Mouse (Mus musculus) liver, adult 2 months (tissue): ENCODE measurements around the gene Khdrbs1. TPM values are rescaled to one million over a fixed set of nuclear protein-coding genes. Genes with fewer than 3 reads are reported as not detected.
"Not testable (repeated sequence)": the region's sequence is repeated elsewhere in the genome, so short reads cannot be mapped to it uniquely, and the experiment has no call there.

Source experiments
- DNase-seq: peaks from one replicate; pipeline ENCODE4 v3.0.0-alpha.2; 2011; ENCODE audit warnings: low read depth, low spot score; ENCODE audit errors: extremely low read depth
- H3K27ac ChIP-seq: fragments of 200-500 bp; replicated peaks from 2 replicates; pipeline ENCODE4 v1.5.1; 2012; ENCODE audit warnings: low read depth, mild to moderate bottlenecking, control low read depth, inconsistent platforms, low read length; ENCODE audit not compliant: insufficient read depth
- H3K27me3 ChIP-seq: fragments of 200-500 bp; 2 replicates; pipeline ENCODE4 v1.6.1; 2012; ENCODE audit warnings: mild to moderate bottlenecking, moderate library complexity, low read length, inconsistent platforms; ENCODE audit not compliant: control insufficient read depth, insufficient read depth
- H3K36me3 ChIP-seq: fragments of 200-500 bp; 2 replicates; pipeline ENCODE4 v1.6.1; 2012; ENCODE audit warnings: low read length, inconsistent platforms; ENCODE audit not compliant: control insufficient read depth, insufficient read depth
- H3K4me1 ChIP-seq: fragments of 200-500 bp; 2 replicates; pipeline ENCODE4 v1.6.1; 2011; ENCODE audit warnings: low read length; ENCODE audit not compliant: control insufficient read depth, insufficient read depth
- H3K4me3 ChIP-seq: fragments of 200-500 bp; 2 replicates; pipeline ENCODE4 v1.5.1; 2011; ENCODE audit warnings: low read depth, mild to moderate bottlenecking, control low read depth, low read length, moderate library complexity; ENCODE audit not compliant: insufficient read depth
- H3K79me2 ChIP-seq: fragments of 200-500 bp; 2 replicates; pipeline ENCODE4 v1.6.1; 2012; ENCODE audit warnings: inconsistent platforms, mild to moderate bottlenecking, low read length, moderate library complexity; ENCODE audit not compliant: control insufficient read depth, insufficient read depth
- H3K9ac ChIP-seq: fragments of 200-500 bp; 2 replicates; pipeline ENCODE4 v1.6.1; 2012; ENCODE audit warnings: low read depth, mild to moderate bottlenecking, control low read depth, inconsistent platforms, low read length
- CTCF ChIP-seq: fragments of 200-500 bp; IDR thresholded peaks from 2 replicates; pipeline ENCODE4 v1.5.1; 2011; ENCODE audit warnings: low read depth, low read length, control low read depth
- POLR2A ChIP-seq: fragments of 200-500 bp; IDR thresholded peaks from 2 replicates; pipeline ENCODE4 v1.6.1; 2011; ENCODE audit warnings: low read length, control low read depth; ENCODE audit not compliant: insufficient read depth; ENCODE audit errors: extremely low read depth
- WGBS: fragments of 180-500 bp; shearing (Covaris S2); methylation state at CpG from one replicate; pipeline ENCODE4 v1.1.7; 2018; 5-methylcytosine and 5-hydroxymethylcytosine counted together
- polyA plus RNA-seq: library from polyadenylated mRNA; depleted of rRNA; stranded (reverse); fragments of >200 nt; gene quantifications from 2 replicates; pipeline ENCODE4 v1.2.3, GENCODE M21; 2012
- total RNA-seq: library from RNA; depleted of rRNA; stranded (reverse); fragments of >200 nt; gene quantifications from 2 replicates; pipeline ENCODE4 v1.2.3, GENCODE M21; 2014

Gene Khdrbs1
- total and polyA plus RNA-seq, 2 experiments, result 7.9 to 12.2 TPM

DNA sequence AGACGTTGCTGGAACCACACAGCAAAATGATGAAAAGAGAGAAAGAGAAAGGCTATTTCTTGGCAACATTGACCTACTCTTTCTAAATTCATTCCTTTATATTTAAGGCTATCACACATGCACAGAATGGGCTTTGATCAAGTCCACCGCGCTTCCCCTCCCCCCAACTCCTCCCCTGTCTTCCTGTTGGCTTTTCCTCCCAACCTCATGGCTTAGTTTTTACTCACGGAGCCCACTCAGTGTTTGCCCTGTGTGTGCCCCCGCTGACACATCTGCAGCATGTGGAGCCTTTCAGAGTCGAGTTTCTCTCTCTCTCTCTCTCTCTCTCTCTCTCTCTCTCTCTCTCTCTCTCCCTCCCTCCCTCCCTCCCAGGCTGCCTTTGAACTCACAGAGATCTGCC is 28.5 kb upstream of the Khdrbs1 start:
- H3K9ac ChIP-seq, result no peak overlapping the region
- 60% methylated on average over 6 of the region's 6 CpGs for WGBS

DNA sequence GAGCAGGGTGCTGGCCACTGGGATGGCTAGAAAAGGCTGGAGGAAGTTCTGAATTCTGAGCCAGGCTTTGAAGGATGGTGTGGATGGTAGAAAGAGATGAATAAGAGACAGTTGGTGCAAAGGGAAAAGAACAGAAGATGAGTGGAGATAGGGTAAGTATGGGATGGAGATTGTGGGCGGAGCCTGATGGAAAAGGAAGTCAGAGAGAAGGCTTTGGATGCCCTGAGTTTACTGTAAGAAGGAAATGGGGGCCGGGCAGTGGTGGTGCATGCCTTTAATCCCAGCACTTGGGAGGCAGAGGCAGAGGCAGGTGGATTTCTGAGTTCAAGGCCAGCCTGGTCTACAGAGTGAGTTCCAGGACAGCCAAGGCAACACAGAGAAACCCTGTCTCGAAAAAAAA is 26.6 kb upstream of the Khdrbs1 start:
- not testable (repeated sequence) for H3K27ac ChIP-seq, DNase-seq, H3K27me3 ChIP-seq, H3K79me2 ChIP-seq, H3K9ac ChIP-seq, H3K4me1 ChIP-seq, H3K36me3 ChIP-seq, H3K4me3 ChIP-seq
- WGBS, result 71% methylated on average over 3 of the region's 3 CpGs

More for the DNA sequence above, 28.5 kb upstream of the Khdrbs1 start:
- TF ChIP-seq POLR2A (no peak), CTCF (no peak)
- H3K36me3 ChIP-seq, result no peaks in the 10 kb centered on the region
- H3K27me3 ChIP-seq, result no peaks in the 10 kb centered on the region
- H3K79me2 ChIP-seq, result no peaks in the 10 kb centered on the region
- DNase-seq, result no peak
- H3K4me3 ChIP-seq, result no peak overlapping the region
- no peak overlapping the region for H3K27ac ChIP-seq
- H3K4me1 ChIP-seq, result no peaks in the 10 kb centered on the region

DNA sequence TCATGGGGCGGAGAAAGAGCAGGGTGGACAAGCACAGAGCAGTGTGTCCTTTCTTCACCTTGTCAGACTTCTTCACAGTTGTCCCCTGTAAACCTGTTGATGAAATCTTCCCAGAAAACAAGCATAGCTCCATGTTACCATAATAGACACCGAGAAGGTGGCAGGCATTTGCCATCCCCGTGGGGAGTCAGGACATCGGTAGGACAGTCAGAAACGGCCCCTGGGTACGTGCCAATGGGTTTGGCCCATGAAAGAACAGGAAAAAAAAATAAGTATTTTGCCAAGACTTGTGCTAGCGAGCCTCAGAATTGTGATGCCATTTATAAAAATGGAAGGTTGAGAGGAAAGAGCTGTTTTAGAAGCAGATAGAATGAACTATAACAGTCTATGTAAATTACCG is 25.7 kb upstream of the Khdrbs1 start:
- H3K9ac ChIP-seq, result no peak overlapping the region
- H3K4me3 ChIP-seq, result no peak overlapping the region
- no peaks in the 10 kb centered on the region for H3K4me1 ChIP-seq
- H3K79me2 ChIP-seq, result no peaks in the 10 kb centered on the region
- no peak for DNase-seq
- TF ChIP-seq POLR2A (no peak), CTCF (no peak)
- WGBS, result 85% methylated on average over 8 of the region's 8 CpGs
- H3K27me3 ChIP-seq, result no peaks in the 10 kb centered on the region
- no peaks in the 10 kb centered on the region for H3K36me3 ChIP-seq
- H3K27ac ChIP-seq, result no peak overlapping the region

DNA sequence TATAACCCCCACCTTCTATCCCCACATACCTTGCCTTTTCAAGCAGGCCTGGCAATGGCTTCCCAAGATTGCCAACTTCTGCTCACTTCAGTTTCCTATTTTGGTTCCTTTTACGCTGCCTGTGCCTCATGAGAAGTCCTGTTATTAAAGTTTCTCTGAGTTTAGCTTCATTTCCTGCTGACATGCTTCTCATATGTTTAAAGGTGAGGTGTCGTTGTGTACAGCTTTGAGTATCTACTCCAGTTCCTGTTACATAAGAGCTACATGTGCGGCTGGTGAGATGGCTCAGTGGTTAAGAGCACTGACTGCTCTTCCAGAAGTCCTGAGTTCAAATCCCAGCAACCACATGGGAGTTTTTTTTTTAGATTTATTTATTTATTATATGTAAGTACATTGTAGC is 23.2 kb upstream of the Khdrbs1 start:
- Histone ChIP-seq H3K27me3 (no peaks in the 10 kb centered on the region), H3K4me1 (no peaks in the 10 kb centered on the region), H3K9ac (no peak overlapping the region), H3K79me2 (no peaks in the 10 kb centered on the region), H3K27ac (no peak overlapping the region), H3K36me3 (no peaks in the 10 kb centered on the region), H3K4me3 (no peak overlapping the region)
- TF ChIP-seq CTCF, result no peak
- TF ChIP-seq POLR2A, result no peak
- WGBS, result 88% methylated on average over 3 of the region's 3 CpGs
- no peak for DNase-seq

DNA sequence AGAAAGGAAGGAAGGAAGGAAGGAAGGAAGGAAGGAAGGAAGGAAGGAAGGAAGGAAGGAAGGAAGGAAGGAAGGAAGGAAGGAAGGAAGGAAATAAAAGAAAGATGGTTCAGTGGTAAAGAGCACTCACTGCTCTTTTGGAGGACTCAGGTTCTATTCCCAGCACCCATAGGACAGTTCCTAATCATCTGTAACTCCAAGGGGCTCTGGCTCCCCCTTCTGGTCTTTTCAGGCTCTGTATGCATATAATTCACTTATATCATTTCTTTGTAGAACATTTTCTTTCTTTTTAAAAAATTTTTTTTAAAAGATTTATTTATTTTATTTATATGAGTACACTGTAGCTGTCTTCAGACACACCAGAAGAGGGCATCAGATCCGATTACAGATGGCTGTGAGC is 20.4 kb upstream of the Khdrbs1 start:
- not testable (repeated sequence) for H3K4me1 ChIP-seq, H3K27me3 ChIP-seq, H3K36me3 ChIP-seq, H3K4me3 ChIP-seq, H3K9ac ChIP-seq, H3K27ac ChIP-seq, H3K79me2 ChIP-seq, DNase-seq
- 97% methylated on average over 1 of the region's 1 CpGs for WGBS

DNA sequence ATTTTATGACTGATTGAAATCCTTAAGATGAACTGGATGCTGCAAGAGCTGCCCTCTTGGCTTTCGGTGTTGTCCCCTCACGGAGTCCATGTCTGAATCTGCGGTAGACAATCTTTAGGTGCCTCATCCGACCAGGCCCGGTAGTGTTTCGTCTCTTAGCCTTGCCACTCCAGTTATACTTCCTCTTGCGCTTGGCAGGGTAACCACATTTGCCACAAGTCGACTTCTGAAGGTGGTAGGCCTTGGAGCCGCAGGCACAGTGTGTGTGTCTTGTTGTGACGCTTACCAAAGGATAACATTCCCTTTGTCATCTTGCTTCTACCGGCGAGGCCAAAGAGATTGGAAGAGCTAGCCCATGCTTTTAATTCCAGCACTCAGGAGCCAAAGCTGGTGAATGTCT is 19.5 kb upstream of the Khdrbs1 start:
- Histone ChIP-seq H3K4me3 (no peak overlapping the region), H3K27ac (no peak overlapping the region), H3K79me2 (no peaks in the 10 kb centered on the region), H3K4me1 (no peaks in the 10 kb centered on the region), H3K27me3 (no peaks in the 10 kb centered on the region), H3K36me3 (no peaks in the 10 kb centered on the region), H3K9ac (no peak overlapping the region)
- DNase-seq, result no peak
- TF ChIP-seq CTCF, result no peak
- TF ChIP-seq POLR2A, result no peak
- 96% methylated on average over 12 of the region's 12 CpGs for WGBS
